Mouse (Mus musculus) bone marrow macrophage, adult 2 months (primary cell): ENCODE measurements at regions not wholly inside any gene's neighbourhood (a gene's known extent, or its start where the extent isn't known, plus 50 kb on each side); places are given as distances from the start of the nearest gene placed in this dataset.

ENCODE experiments used
- CTCF ChIP-seq: IDR thresholded peaks from 2 replicates; pipeline ENCODE4 v1.5.1; 2012; ENCODE audit warnings: low read depth, mild to moderate bottlenecking, low read length, moderate library complexity
- POLR2A ChIP-seq: IDR thresholded peaks from 2 replicates; pipeline ENCODE4 v1.6.1; 2012; ENCODE audit warnings: mild to moderate bottlenecking, low read depth, low read length, borderline replicate concordance

DNA sequence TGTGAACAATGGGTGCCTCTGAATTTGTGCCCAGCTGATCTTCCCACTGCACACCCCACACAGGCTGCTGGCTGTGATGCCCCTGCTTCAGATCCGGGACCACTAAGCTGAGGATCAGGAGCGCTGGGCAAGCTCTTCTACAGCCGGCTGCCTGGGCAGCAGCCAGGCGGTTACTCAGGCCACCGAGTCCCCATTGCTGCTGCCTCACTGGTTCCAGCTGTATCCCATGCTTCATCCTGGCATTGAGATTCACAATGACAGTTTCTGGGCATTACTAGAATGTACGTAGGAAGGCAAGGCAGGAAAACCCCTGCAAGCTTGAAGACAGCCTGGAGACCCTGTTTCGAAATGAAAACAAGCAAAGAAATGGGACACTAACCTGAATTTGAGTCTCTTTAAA lies 67.3 kb upstream of the Slc6a6 start:
- no peak for TF ChIP-seq CTCF
- no peak for TF ChIP-seq POLR2A
